Mouse (Mus musculus): ENCODE results near the gene Pou2f1. TPM values are rescaled to one million over a fixed set of nuclear protein-coding genes. Genes with fewer than 3 reads are reported as not detected.
"Not testable (repeated sequence)": the region's sequence is repeated elsewhere in the genome, so short reads cannot be mapped to it uniquely, and the experiment has no call there.

The Pou2f1 gene
- polyA plus RNA-seq, 1 experiment from 2014 or later: 15.7 TPM

- DNase-seq (ENCODE audit: low spot score): peak; percentile 97
Observed at GRCm38 (mm10) chr1:166003181-166004022, 924 bp upstream of the Pou2f1 start.

GRCm38 (mm10) chr1:166001904-166002489 lies 481 bp downstream of the Pou2f1 start:
- no peak for DNase-seq (ENCODE audit: low spot score)

GRCm38 (mm10) chr1:166001121-166001903 lies 1.2 kb downstream of the Pou2f1 start:
- DNase-seq (ENCODE audit: low spot score): peak; percentile 36

- no peak for DNase-seq (ENCODE audit: low spot score)
Observed at GRCm38 (mm10) chr1:166000601-166001120, 1.8 kb downstream of the Pou2f1 start.

- no peak for DNase-seq (ENCODE audit: low spot score)
Observed at GRCm38 (mm10) chr1:165999709-166000108, 2.8 kb downstream of the Pou2f1 start.

GRCm38 (mm10) chr1:165995661-165996055 lies 6.8 kb downstream of the Pou2f1 start:
- DNase-seq (ENCODE audit: low spot score): no peak

GRCm38 (mm10) chr1:165995011-165995660 lies 7.3 kb downstream of the Pou2f1 start:
- not testable (repeated sequence) for DNase-seq (ENCODE audit: low spot score)

- no peak for DNase-seq (ENCODE audit: low spot score)
Observed at GRCm38 (mm10) chr1:165994279-165994678, 8.2 kb downstream of the Pou2f1 start.

- no peak for DNase-seq (ENCODE audit: low spot score)
Observed at GRCm38 (mm10) chr1:165993270-165994156, 9.0 kb downstream of the Pou2f1 start.

- no peak for DNase-seq (ENCODE audit: low spot score)
Observed at GRCm38 (mm10) chr1:165988536-165988935, 13.9 kb downstream of the Pou2f1 start.

- DNase-seq (ENCODE audit: low spot score): no peak
Observed at GRCm38 (mm10) chr1:165988072-165988471, 14.4 kb downstream of the Pou2f1 start.

- no peak for DNase-seq (ENCODE audit: low spot score)
Observed at GRCm38 (mm10) chr1:165985743-165986360, 16.6 kb downstream of the Pou2f1 start.

- DNase-seq (ENCODE audit: low spot score): no peak
Observed at GRCm38 (mm10) chr1:165985186-165985585, 17.3 kb downstream of the Pou2f1 start.

GRCm38 (mm10) chr1:165976672-165977448 lies 25.6 kb downstream of the Pou2f1 start:
- peak; percentile 44 for DNase-seq (ENCODE audit: low spot score)

GRCm38 (mm10) chr1:165969001-165969690 lies 33.3 kb downstream of the Pou2f1 start:
- DNase-seq (ENCODE audit: low spot score): no peak

- peak; percentile 63 for DNase-seq (ENCODE audit: low spot score)
Observed at GRCm38 (mm10) chr1:165967027-165967654, 35.3 kb downstream of the Pou2f1 start.

- no peak for DNase-seq (ENCODE audit: low spot score)
Observed at GRCm38 (mm10) chr1:165966156-165966914, 36.1 kb downstream of the Pou2f1 start.

All from thymus, postnatal 0 days (tissue).